Mouse (Mus musculus) thymus, postnatal 0 days (tissue): ENCODE data around the gene St3gal3. TPM values are rescaled to one million over a fixed set of nuclear protein-coding genes. Genes with fewer than 3 reads are reported as not detected.

Source experiments
- DNase-seq: peaks from one replicate; pipeline ENCODE4 v3.0.0-alpha.2; 2015; ENCODE audit warnings: low spot score
- polyA plus RNA-seq: library from polyadenylated mRNA; unstranded; fragments of >200 nt; fragmentation: Nextera tagmentation; extraction: Ambion mirVana; gene quantifications from 2 replicates; pipeline ENCODE4 v1.2.1, GENCODE M21; 2015

Gene St3gal3
- polyA plus RNA-seq, 1 experiment from 2014 or later, result 4.7 TPM

DNA sequence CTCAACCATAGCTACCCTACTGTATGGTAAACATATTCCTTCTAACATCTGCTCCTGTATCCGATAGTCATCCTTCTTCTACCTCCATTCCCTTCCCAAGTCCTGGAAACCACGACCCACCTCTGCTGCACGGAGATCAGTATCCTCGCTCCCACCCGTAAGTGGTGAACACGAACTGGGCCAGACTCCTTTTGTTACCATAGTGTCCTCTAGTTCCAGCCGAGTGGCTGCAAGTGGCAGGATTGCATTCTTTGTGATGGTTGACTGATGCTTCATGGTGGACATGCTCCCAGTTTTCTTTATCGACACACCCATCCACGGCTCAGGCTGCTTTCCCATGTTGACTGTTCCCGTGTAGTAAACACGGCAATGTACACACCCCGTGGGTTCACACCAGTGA is 144.9 kb downstream of the St3gal3 start:
- no peak for DNase-seq

DNA sequence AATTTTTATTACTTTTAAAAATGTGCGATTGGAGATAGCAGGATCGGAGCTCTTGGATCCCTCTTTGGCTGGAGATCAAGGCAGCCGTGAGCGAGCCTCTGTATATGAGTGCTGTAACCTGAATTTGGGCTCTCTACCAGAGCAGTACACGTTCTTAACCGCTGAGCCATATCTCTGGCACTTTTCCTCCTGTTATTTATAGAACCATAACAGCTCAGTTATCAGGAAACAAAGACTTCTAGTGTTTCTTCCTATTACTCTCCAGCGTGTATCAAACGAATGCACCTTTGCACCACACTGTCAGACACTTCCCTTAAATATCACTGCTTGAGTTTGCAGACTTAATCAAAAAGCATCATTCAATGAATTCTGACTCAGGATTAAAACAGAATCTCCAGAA is 147.9 kb downstream of the St3gal3 start:
- no peak for DNase-seq

GRCm38 (mm10) chr4:117984993-117985587 is 149.6 kb downstream of the St3gal3 start:
- no peak for DNase-seq

DNA sequence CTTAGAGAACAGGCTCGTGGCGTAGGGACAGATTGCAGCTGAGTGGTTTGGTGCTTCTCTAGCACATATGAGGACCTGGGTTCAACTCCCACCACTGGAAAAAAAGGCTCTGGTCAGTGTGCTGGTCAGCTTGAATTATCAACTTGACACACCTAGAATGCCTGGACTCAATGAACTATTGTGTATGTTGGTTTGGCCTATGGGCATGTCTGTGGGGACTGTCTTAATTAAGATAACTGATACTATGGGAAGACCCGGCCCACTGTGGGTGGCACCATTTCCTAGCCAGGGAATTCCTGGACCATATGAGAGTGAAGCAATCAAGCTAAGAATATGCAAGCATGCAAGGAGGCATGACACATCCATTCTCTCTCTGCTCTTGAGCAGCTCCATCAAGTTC is 150.5 kb downstream of the St3gal3 start:
- DNase-seq, result no peak

DNA sequence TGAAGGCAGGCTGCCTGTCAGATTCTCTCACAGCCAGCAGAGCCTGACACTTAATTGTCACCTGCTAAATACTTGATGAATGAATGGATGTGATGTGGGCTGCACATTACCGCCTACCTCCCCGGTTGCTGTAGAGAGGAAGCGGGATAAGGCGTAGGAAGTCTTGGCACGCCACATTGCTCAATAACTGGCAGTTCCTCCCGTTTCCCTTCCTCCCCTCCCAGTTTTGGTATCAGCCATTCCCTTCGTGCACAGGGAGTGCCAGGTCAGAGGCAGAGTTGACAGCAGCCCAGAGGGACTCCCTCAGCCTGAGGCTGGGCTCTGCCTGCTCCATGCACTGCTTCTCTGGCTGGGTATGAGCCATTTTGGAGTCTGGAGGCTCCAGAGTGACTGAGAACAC is 152.0 kb downstream of the St3gal3 start:
- DNase-seq, result no peak

DNA sequence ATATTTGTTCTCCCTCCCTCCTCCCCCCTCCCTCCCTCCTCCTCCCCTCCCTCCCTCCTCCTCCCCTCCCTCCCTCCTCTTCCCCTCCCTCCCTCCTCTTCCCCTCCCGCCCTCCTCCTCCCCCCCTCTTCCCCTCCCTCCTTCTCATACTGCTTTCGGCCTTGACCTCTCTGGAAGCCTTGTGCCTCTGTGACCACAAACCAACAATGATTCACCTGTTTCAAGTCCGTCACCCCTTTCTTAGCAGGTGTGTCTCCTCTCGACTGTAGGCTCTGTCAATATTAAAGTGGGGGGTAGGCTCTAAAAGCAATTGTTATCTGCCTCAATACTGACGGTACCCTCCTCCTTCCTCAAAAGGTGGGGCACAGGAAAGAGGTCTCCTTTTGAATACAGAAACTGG is 153.2 kb downstream of the St3gal3 start:
- no peak for DNase-seq

GRCm38 (mm10) chr4:117980161-117980560 is 154.6 kb downstream of the St3gal3 start:
- no peak for DNase-seq

DNA sequence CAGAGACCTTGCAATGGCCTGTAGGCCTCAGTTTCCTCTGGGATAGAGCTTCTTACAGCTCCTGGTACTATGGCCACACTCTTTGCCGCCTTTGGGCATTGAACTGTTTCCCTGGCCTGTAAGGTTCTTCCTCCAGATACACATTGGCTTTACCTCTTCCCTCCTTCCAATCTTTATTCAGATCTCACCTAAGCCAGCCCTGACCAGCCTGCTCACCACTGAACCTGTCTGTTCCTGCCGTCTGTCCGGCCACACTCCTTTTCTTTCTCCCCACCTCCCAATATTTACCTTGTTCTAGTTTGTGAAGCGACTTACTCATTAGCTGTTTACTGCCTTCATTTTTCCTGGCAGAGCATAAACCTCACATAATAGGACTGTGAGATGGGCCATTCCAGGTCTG is 155.5 kb downstream of the St3gal3 start:
- DNase-seq, result no peak

DNA sequence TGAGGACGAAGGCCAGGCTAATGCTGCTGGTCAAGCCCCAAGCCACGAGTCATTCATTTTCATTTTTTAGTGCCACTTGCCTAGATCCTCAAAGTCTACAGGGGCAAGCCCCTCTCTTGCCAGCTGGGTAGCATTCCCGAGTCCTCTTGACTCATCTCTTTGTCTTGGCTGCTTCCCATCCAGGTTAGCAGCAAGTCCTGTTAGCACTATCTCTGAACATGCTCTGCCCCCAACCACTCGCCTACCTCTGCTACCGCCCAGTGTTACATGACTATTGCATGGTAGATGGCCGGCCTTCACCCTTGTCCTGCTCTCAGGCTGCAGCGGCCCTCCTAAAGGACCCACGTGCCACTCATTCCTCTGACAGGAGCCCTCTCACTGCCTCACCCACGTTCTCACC is 156.4 kb downstream of the St3gal3 start:
- no peak for DNase-seq

- no peak for DNase-seq
These were observed 156.9 kb downstream of the St3gal3 start for GRCm38 (mm10) chr4:117977841-117978240.

GRCm38 (mm10) chr4:117977371-117977770 is 157.3 kb downstream of the St3gal3 start:
- no peak for DNase-seq

DNA sequence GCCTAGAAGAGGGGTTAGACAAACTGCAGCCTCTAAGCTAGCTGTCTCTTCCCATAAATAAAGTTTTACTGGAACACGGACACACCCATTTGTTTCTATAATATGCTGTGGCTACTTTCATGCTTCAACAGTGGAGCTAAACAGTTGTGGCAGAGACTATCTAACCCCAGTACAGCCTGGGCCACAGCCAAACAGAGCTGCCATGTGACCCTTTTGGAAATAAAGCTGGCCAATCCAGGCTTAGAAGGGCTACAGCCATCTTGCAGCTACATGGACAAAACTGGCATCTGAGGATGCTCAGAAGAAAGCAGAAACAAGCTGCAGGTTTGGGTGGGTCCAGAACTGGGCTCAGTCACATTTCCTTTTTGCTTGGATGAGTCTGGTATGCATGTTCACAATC is 158.9 kb downstream of the St3gal3 start:
- DNase-seq, result no peak

DNA sequence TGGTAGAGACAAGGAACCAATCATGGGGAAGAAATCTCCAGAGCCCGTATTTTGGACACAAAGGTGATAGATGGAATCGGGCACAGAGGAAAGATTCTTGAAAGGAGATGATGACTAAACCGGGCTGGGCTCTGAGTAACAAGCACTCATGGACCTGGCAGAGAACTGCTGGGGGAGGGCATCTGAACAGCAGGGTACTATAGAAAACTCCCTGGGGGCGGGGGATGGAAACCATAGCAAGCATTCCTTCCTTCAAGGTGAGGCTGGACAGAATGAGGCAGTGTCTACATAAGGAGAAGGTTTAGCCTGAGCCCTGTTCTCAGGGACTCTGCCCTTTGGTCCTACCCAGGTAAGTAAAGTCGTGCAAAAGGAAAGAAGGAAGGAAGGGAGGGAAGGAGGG is 160.0 kb downstream of the St3gal3 start:
- no peak for DNase-seq

GRCm38 (mm10) chr4:117972999-117973398 is 161.7 kb downstream of the St3gal3 start:
- no peak for DNase-seq

DNA sequence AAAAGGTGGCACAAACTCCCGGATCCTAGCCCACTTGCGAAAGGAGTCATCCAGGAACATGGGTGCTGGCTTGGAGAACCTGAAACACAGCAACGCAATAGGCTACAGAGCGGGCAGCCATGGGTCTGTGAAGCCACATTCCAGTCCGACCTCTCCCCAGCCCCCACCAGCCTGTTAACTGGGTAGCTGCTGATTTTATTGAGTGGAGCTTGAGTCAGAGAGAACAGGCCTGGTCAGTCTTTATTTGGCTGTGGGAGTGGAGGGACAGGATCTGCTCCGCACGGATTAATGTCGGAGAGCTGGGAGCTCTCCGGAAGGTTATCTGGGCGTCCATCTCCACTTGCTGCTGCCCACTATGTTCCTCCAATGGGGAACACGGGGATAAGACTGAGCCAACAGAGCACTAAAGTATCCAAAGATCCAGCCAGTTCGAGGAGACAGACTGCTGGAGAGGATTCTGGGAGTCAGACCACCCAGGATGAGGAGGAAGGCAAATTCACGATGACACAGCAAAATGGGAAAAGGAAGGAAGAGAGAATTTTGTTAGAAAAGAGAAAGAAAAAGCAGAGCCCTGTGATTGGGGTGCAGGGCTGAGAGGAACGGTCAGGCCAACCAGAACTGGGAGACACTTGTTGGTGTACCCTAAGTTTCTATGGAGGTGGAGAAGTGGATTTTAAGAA is 170.2 kb downstream of the St3gal3 start:
- no peak for DNase-seq

DNA sequence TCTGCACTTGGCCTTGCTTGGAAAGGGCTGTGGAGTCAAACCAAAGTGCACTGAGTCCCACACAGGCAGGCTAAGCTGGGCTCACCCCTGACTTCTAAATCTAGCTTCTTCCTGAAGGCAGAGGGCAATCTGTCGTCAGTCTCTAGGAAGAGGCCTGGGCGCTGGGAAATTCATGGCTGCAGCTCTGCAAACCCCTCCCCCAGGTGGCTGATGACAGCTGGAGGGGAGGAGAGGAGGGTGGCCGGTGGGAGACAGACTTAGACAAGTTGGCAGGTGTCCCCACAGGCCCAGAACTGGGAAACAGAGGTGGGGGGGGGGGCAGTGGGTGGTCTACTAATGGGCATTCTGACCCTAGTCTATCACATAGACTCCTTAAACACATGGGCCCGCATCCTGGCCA is 177.2 kb downstream of the St3gal3 start:
- DNase-seq, result no peak

DNA sequence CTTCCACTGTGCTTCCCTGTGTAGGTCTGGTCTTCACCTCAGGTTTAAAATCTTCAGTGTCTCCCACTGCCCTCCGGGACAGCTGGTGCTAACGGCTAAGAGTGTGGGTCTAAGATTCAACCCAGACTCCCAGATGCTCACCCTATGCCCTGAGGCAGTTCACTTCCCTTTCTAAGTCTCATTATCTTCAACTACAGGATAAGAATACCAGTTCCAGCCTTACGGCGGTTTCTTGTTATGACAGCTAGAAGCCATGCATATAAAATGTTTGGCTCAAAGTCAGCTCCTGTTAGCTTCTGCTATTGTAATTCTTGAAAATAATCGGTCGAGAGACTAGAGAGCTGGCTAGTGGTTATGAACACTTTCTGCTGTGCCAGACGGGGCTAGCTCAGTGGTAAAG is 187.2 kb downstream of the St3gal3 start:
- DNase-seq, result no peak

DNA sequence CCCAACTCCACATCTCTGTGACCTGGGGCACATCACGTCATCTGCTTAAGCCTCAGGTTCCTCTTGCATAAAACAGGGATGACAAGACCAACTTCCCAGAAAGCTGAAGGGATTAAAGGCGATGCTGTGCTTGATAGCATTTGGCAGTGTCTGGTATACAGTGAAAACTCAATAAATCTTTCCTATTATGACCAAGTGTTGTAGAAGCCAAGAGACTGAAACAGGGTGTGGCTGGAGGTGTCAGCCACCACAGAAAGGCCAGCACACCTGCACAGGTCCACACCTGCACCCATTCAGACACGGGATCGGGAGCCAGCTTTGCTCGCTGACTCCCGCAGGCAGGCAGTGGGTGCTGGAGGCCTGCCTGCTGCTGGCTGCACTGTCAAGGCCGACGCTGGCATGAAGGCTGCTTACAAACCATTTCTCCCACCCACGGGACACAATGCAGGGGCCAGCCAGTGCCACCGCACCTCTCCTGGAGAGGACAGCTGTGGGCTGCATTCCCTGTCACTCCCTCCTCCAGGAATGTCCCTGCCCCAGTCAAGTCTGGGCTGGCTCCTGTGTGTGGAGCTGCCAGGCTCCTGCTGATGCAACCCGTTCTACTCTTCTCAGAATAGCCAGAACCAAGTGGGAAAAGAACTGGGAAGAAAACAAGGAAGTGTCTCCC is 187.9 kb downstream of the St3gal3 start:
- DNase-seq, result no peak

DNA sequence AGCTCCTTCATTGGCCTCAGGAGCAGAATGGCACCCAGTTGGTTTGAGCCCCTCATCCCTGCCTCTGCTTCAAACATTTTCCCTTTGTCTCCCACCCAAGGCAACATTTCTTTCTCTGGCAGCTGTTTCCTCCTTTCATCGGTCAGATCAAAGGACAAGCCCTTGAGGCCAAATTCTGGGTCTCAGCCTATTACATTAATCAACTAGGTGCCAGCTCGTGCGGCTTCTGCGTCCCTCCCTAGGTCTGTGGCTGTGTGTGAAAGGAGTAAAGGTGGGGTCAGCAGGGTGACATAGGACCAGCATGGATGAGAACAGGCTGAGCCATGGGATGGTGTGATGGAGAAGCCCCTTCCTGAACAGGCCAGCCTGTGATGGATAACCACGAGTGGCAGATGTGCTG is 191.4 kb downstream of the St3gal3 start:
- no peak for DNase-seq

DNA sequence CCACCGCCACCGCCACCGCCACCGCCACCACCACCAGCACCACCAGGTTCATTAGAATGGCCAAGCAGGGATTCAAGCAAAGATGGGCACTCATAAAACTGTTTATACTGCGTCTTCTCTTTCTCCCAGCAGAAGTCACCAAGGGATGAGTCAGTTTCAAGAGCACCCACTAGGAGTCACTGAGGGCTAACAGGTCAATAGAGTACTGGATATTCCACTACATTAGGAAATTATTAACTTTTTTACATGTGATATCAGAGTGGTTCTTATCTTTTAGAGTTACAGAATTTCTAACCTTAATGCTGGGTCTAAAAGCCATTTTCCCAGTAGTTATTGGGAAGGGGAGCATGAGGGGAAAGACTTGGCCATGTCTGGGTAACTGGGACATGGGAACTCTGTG is 197.8 kb downstream of the St3gal3 start:
- DNase-seq, result no peak

DNA sequence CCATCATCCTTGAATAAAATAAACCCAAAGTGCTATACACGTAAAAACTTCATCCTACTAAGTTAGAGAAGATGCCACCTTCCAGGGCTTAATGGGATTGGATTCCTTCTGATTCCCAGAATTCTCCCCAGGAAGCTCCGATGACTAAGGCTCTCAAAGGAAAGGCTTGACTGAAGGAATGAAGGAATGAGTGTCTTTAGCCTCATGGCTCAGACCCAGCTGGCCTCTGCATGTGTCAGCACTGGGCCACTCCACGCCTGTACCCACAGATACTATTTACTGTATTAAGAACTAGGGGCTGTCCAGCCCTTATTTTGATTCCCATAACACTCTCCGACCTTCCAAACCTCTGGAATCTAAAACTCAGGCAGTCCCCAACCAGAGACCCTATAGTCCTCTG is 200.6 kb downstream of the St3gal3 start:
- DNase-seq, result no peak

GRCm38 (mm10) chr4:117933248-117933647 is 201.5 kb downstream of the St3gal3 start:
- DNase-seq, result no peak

DNA sequence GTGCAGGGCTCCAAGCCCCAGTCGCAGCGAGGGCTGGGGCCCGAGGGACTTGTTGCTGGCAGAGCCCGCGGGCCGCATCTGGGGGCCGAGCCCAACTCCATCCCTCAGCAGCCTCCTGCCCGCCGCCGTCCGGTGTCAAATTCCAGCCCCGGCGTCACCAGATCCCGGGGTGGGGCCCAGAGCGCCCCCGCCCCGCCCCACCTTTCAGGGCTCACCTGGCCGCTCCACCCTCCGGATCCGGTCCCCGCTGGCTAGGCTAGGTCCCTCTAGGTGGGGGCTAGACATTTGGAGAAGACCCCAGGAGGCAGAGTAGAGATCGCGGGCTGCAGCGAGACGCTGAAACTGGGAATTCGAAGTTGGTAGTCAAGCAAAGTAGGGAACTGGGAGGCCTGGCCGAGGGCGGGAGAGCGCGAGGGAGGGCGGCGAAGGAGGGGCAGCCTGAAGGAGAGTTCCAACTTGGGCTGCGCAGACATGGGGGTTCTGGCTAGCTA is 205.3 kb downstream of the St3gal3 start, which contains the start of gene Artn:
Gene Artn, minus strand, starts transcription at position 373 of the 491 bp plus-strand sequence.
- DNase-seq, result no peak
